Mouse (Mus musculus): ENCODE measurements around the gene Micu1.

DNA sequence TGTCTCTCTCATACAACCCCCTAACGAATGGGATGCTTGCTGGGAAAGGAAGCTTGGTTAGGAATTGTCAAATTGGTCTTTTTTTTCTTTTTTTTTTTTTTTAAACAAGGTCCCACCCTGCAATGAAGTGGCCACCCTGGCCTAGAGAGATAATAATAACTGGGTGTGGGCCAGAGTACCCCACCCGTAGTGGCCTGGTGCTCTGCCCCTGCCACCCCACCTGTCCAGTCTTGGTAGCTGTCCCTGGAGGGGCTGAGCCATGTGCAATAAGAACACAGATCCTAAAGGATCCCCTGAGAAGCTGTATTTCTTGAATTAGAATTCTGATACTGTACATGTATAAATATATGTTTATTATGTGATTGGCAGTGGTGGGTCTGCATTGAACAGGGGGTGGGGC, 196.7 kb downstream of the Micu1 start:
- TF ChIP-seq POLR2A (IDR thresholded peaks at IDR 0.05; ENCODE audit: insufficient read depth, low read length) (no peak), CTCF (IDR thresholded peaks at IDR 0.05; ENCODE audit: low read depth, low read length) (no peak), EP300 (IDR thresholded peaks at IDR 0.05; ENCODE audit: insufficient read depth, low read depth, low read length) (no peak)

All from ES-Bruce4 (cell line).